Mouse (Mus musculus) liver, embryonic 14.5 days (tissue): ENCODE data around the gene Mtfr2.

Experiments
- CTCF ChIP-seq: IDR thresholded peaks from 2 replicates; pipeline ENCODE4 v1.5.1; 2016; ENCODE audit warnings: antibody characterized with exemption, low read depth, control low read depth
- EP300 ChIP-seq: IDR thresholded peaks from 2 replicates; pipeline ENCODE4 v1.6.1; 2016; ENCODE audit warnings: antibody characterized with exemption, low read depth

DNA sequence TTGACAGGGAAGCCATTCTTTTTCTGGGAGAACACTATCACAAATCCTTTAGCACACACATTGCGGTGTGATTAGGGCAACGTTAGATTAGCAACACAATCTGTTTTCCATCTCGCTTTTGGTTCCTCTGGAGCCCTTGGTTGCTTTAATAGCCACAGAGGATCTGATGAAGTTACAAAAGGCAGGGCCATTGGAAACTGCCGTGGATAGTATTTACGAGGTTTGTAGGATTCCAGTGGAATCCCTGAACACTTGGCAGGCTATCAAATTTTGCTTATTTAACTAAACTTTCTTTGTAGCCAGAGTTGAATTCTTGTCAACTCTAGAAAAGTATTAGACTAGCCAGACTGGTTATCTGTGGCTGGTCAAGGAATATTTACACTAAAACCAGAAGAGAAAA, 47.2 kb downstream of the Mtfr2 start:
- TF ChIP-seq EP300 (no peak), CTCF (no peak)
